Mouse (Mus musculus) lung, adult 2 months (tissue): ENCODE measurements around the gene Get4.

ENCODE experiments used
- CTCF ChIP-seq: fragments of 200-500 bp; IDR thresholded peaks from 2 replicates; pipeline ENCODE4 v1.5.1; 2011; ENCODE audit warnings: mild to moderate bottlenecking, low read length, control low read depth; ENCODE audit not compliant: insufficient read depth
- POLR2A ChIP-seq: fragments of 200-500 bp; IDR thresholded peaks from 2 replicates; pipeline ENCODE4 v1.6.1; 2011; ENCODE audit warnings: low read depth, mild to moderate bottlenecking, control low read depth, low read length, borderline replicate concordance; ENCODE audit errors: extremely low read depth

DNA sequence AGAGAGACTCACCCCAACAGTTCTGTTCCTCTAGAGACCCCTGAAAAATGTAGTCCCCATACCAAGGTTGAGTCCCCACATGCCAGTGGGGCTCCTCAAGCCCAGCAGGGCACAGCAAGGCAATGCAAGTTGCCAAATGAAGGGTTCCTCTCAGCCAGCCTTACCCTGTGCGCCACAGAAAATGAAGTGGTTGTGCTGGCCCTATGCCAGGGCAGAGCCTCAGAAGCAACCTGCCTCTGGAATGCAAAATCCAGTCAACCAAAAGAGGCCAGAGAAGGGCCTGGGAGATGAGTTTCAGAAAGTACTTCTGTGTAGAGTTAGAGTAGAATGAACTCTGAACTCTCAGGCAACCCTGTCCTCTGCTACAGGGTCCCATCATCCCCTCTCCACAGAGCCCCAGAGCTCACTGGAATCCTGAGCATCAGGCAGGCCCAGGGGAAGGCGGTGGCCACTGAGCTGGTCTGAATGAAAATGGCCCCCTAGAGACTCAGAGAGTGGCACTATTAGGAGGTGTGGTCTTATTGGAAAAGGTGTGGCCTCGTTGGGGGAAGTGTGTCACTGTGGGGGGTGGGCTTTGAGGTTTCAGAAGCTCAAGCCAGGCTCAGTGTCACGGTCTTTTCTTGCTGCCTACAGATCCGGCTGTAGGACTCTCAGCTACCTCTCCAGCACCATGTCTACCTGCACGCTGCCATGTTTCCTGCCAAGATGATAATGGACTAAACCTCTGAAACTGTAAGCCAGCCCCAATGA is 39.9 kb downstream of the Get4 start:
- TF ChIP-seq CTCF (no peak), POLR2A (no peak)
